Mouse (Mus musculus) kidney, embryonic 16.5 days (tissue): ENCODE data around the gene Thtpa. TPM values are rescaled to one million over a fixed set of nuclear protein-coding genes. Genes with fewer than 3 reads are reported as not detected.

Source experiments
- ATAC-seq: fragments of 200-750 bp; cut with Nextera tagmentation; 2 replicates; pipeline ENCODE4 v1.8.0; 2017; ENCODE audit warnings: moderate TSS enrichment; ENCODE audit not compliant: low FRiP score, low TSS enrichment
- H3K27ac ChIP-seq: fragments of 300-500 bp; sonication (generic); 2 replicates; pipeline ENCODE4 v1.5.1; 2014; ENCODE audit warnings: low read length
- H3K27me3 ChIP-seq: fragments of 300-500 bp; sonication (generic); 2 replicates; pipeline ENCODE4 v1.6.1; 2014; ENCODE audit warnings: low read length, control low read depth, mixed read lengths; ENCODE audit not compliant: insufficient read depth
- H3K36me3 ChIP-seq: fragments of 300-500 bp; sonication (generic); 2 replicates; pipeline ENCODE4 v1.6.1; 2014; ENCODE audit warnings: low read length, control low read depth, mixed read lengths; ENCODE audit not compliant: insufficient read depth
- H3K4me1 ChIP-seq: fragments of 300-500 bp; sonication (generic); 2 replicates; pipeline ENCODE4 v1.6.1; 2014; ENCODE audit warnings: low read length, control low read depth, mixed read lengths; ENCODE audit not compliant: insufficient read depth
- H3K4me2 ChIP-seq: fragments of 300-500 bp; sonication (generic); replicated peaks from 2 replicates; pipeline ENCODE4 v1.6.1; 2014; ENCODE audit warnings: low read depth, low read length
- H3K4me3 ChIP-seq: fragments of 300-500 bp; sonication (generic); 2 replicates; pipeline ENCODE4 v1.5.1; 2014; ENCODE audit warnings: mild to moderate bottlenecking, low read length
- H3K9ac ChIP-seq: fragments of 300-500 bp; sonication (generic); replicated peaks from 2 replicates; pipeline ENCODE4 v1.6.1; 2014; ENCODE audit warnings: low read length
- H3K9me3 ChIP-seq: fragments of 300-500 bp; sonication (generic); 2 replicates; pipeline ENCODE4 v1.6.1; 2016; ENCODE audit warnings: low read length, control low read depth
- WGBS: fragments of 180-500 bp; shearing (Covaris S2); extraction: QIAGEN DNeasy Blood & Tissue Kit; methylation state at CpG from one replicate; pipeline ENCODE4 v1.1.7; 2014; 5-methylcytosine and 5-hydroxymethylcytosine counted together
- polyA plus RNA-seq: library from polyadenylated mRNA; unstranded; fragments of >200 nt; fragmentation: Nextera tagmentation; extraction: Ambion mirVana; gene quantifications from 2 replicates; pipeline ENCODE4 v1.2.1, GENCODE M21; 2015

Gene Thtpa
- polyA plus RNA-seq, 1 experiment from 2014 or later: 28.9 TPM

DNA sequence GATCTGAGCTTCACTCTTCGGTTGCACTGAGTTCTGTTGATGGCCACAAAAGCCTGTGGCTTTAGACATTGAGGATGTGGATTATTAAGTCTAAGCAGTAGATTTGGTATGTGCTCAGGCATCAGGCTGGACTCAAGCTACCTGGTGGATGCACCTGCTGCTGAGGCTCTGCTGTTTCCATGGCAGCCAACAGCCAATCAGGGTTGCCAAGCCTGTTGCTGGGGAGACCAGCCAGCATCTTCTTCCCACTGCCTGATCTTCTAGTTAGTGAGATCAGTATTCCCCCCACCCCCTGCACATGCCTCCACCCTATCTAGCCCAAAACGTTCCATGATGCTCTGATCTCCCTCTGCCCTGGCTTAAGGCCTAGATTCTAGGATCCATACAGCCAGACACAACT is 17.1 kb downstream of the Thtpa start:
- H3K4me1 ChIP-seq: peaks cover 28% of the 10 kb centered on the region
- no peak overlapping the region for H3K9ac ChIP-seq
- H3K4me2 ChIP-seq: no peak overlapping the region
- ATAC-seq: no peak
- no peaks in the 10 kb centered on the region for H3K36me3 ChIP-seq
- H3K27me3 ChIP-seq: peaks cover 58% of the 10 kb centered on the region
- no peaks in the 10 kb centered on the region for H3K9me3 ChIP-seq
- no peak overlapping the region for H3K4me3 ChIP-seq
- 75% methylated on average over 2 of the region's 2 CpGs for WGBS
- no peak overlapping the region for H3K27ac ChIP-seq

DNA sequence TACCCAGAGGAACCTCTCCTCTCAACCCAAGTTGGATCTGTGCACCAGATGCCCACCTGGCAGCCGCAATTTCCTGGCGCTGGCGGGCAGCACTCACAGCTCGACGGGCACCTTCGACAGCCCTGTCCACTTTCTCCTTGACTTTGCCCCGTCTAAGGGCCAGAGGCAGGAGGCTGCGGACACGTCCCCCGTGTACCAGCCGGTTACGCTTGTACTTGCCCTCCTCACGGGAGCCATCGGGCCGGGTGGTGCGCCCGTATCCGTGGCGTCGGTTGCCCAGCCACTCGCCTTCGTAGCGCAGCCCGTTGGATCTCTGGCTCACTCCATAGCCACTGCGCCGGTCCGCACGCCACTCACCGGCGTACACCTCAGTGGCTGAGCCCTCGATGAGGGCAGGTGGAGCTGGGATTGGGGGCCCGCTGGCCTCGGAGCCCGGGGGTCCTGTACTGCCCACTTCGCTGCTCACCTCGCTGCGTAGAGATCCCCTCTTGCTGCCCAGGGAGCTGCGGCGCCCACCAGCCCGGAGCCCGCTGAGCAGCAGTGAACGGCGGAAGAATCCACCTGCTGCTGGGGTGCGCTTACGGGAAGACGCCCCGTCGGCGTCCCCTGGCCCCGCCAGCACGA is 18.9 kb downstream of the Thtpa start:
- no peak for ATAC-seq
- H3K9me3 ChIP-seq: no peaks in the 10 kb centered on the region
- no peak overlapping the region for H3K9ac ChIP-seq
- WGBS: 74% methylated on average over 49 of the region's 51 CpGs
- H3K4me1 ChIP-seq: peaks cover 28% of the 10 kb centered on the region
- H3K36me3 ChIP-seq: no peaks in the 10 kb centered on the region
- no peak overlapping the region for H3K27ac ChIP-seq
- no peak overlapping the region; the same call in 1 of the 2 replicates for H3K4me2 ChIP-seq
- peaks cover 53% of the 10 kb centered on the region for H3K27me3 ChIP-seq
- H3K4me3 ChIP-seq: no peak overlapping the region

DNA sequence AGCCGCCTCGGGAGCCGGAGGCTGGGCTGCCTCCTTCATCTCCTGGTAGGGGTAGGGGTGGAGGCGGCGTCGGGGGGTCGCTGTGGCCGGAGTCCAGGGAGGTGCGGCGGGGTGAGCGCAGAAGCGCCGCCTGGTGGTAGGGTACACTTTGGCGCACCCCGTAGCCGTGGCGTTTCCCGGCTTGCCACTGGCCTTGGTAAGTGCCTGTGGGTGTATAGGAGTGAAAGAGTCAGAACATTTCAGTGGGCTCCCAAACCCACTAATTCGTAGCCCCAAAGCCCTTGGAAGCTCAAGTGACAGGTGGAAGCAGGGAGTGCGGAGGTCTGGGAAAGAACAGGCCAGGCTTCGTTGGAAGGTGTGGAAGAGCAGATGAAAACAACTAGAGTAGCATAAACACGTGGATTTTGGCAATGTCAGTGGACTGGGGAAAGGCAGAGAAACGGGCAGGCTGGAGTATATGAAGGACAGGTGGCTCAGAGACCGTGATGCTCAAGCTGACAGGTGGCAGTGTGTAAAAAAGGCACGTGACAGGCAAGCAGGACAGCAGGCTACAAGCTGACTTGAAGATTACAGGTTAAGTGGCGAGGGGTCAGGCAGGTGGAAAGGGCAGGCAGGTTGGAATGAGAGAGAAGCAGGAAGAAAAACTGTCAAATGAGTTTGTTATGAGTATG is 19.5 kb downstream of the Thtpa start:
- Histone ChIP-seq H3K9me3 (no peaks in the 10 kb centered on the region), H3K4me1 (peaks cover 25% of the 10 kb centered on the region), H3K27ac (no peak overlapping the region), H3K4me2 (peak overlapping the region; percentile 100), H3K27me3 (peaks cover 53% of the 10 kb centered on the region), H3K9ac (peak overlapping the region; percentile 67; the same call in 1 of the 2 replicates), H3K36me3 (no peaks in the 10 kb centered on the region), H3K4me3 (peak overlapping the region; percentile 62)
- ATAC-seq: no peak
- 12% methylated on average over 26 of the region's 26 CpGs for WGBS

DNA sequence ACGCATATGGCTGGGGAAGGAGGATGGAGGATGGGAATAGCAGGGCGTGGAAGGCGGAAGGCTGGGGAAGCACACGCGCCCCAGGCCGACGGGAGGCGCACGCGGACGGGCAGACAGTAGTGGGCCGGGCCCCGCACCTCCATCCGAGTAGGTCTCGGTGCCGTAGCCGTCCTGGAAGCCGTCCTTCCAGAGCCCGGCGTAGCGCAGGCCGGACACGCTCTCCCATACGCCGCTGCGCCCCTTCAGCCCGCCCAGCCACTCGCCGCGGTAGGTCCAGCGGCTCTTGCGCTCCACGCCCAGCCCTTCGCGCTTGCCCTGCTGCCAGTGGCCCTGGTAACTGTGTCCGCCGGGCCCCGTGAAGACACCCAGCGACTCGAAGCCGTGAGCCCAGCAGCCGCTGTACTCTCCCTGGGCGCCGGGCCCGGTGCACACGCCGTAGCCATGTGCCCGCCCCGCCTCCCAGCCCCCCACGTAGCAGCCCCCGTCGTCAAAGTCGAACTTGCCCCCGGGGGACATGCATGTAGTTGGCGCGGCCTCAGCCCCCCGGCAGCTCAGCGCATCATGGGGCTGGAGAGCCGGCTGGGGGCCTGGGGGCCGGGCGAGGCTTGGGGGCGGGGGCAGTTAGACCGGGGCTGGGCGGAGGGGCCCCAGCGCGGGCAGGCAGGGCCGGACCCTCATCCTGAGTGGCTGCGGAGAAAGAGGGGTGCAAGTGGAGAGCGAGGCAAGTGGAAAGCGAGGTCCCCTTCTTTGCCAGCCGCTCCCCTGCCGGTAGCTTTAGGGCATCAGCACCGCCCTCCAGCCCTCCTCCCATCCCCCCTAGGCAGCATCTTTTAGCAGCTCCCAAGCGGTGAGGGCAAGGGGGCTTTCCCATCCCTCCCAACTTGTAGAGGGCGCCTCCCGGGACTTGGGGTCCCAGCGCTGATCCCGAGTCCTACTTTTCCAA is 20.4 kb downstream of the Thtpa start:
- H3K4me3 ChIP-seq: peak overlapping the region; percentile 62
- H3K27me3 ChIP-seq: peaks cover 45% of the 10 kb centered on the region
- WGBS: under 1% methylated on average over 65 of the region's 78 CpGs
- H3K36me3 ChIP-seq: no peaks in the 10 kb centered on the region
- peak overlapping the region; percentile 67 for H3K9ac ChIP-seq
- ATAC-seq: peak; percentile 75
- H3K4me2 ChIP-seq: peak overlapping the region; percentile 100
- no peak overlapping the region for H3K27ac ChIP-seq
- peaks cover 20% of the 10 kb centered on the region for H3K4me1 ChIP-seq
- H3K9me3 ChIP-seq: no peaks in the 10 kb centered on the region

DNA sequence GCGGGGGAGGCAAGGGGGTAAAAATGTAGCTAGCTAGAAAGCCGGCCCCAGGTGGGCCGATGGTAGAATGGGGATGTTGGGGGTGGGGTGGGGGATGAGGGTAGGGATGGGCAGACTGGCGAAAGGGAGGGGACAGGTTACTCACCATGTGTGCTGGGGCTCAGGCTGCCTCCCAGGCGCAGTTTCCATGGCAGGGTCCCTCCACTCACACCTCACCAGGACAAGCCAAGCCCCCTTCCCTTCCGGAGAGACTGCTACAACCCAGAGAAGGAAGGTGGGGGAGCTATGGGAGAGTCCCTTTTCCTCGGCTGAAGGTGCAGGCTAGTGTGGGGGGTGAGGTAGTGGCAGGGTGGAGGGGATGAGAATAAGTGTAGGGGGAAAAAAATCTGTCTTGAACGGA is 21.3 kb downstream of the Thtpa start:
- H3K4me1 ChIP-seq: peaks cover 20% of the 10 kb centered on the region
- H3K27me3 ChIP-seq: peaks cover 40% of the 10 kb centered on the region
- no peaks in the 10 kb centered on the region for H3K9me3 ChIP-seq
- ATAC-seq: no peak
- peak overlapping the region; percentile 62 for H3K4me3 ChIP-seq
- no peak overlapping the region for H3K27ac ChIP-seq
- no peaks in the 10 kb centered on the region for H3K36me3 ChIP-seq
- peak overlapping the region; percentile 100 for H3K4me2 ChIP-seq
- WGBS: under 1% methylated on average over 8 of the region's 8 CpGs
- H3K9ac ChIP-seq: no peak overlapping the region

DNA sequence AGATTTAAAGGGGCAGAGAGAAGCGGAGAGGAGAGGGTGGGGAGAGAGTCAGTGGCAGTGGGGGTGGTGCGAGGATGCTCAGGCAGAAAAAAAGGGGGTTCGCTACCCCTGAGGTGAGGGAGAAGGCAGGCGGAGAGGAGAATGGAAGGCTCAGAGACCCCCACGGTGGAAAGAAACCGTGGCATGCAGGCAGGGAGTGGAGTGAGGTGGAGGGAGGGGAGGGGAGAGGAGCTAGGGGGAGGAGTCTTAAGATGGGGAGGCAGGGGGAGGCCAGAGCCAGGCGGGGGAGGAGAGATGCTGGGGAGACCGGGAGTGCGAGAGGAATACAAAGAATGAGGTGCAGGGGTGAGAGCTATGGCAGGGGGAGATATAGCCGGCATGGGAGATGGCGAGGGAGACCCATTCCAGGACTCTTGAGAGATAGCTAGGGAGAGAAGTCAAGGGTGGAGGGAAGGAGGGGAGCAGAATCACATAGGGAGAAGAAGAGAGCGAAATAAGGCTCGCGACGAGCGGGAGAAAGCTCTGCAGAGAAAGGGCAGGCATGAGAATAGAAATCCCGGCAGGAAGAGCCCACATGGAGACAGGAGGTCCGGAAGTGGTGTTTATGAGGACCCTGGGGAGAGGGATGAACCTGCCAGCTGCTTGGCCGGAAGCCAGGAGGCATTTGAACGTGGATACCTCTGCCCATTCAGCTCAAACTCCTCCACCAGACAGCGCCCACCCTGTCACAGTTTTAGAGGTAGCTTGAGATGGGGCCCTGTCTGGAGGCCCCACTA is 22.0 kb downstream of the Thtpa start, which contains the start of gene Jph4:
Jph4 (minus strand) TSS at position 511 of the 776 bp plus-strand sequence.
- peaks cover 38% of the 10 kb centered on the region for H3K27me3 ChIP-seq
- no peak within 1 kb of the TSS for H3K27ac ChIP-seq
- 4% methylated on average over 21 of the region's 21 CpGs for WGBS
- H3K4me3 ChIP-seq: peak within 1 kb of the TSS; percentile 62
- H3K36me3 ChIP-seq: no peaks in the 10 kb centered on the region
- no peak within 1 kb of the TSS for H3K9ac ChIP-seq
- no peaks in the 10 kb centered on the region for H3K9me3 ChIP-seq
- peaks cover 20% of the 10 kb centered on the region for H3K4me1 ChIP-seq
- peak; percentile 10; the same call in 1 of the 2 replicates for ATAC-seq
- H3K4me2 ChIP-seq: peak within 1 kb of the TSS; percentile 100

DNA sequence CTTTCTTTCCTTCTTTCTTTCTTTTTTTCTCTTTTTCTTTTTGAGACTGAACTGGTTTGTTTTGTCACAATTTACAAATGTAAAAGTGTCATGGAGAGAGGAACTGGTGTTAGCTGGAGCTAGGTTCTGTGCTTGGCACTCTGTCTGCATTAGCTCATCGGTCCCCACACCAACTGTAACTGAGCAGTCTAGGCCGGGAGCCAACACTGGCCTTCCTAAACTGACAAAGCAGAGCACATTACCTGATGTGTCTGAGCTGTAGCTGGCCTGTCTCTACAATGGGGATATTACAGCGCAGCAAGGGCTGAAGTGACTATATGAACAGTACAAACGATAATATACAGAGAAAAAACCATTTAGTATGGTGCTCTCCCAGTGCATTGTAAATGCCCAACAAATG is 24.3 kb downstream of the Thtpa start:
- Histone ChIP-seq H3K9me3 (no peaks in the 10 kb centered on the region), H3K4me2 (no peak overlapping the region)

DNA sequence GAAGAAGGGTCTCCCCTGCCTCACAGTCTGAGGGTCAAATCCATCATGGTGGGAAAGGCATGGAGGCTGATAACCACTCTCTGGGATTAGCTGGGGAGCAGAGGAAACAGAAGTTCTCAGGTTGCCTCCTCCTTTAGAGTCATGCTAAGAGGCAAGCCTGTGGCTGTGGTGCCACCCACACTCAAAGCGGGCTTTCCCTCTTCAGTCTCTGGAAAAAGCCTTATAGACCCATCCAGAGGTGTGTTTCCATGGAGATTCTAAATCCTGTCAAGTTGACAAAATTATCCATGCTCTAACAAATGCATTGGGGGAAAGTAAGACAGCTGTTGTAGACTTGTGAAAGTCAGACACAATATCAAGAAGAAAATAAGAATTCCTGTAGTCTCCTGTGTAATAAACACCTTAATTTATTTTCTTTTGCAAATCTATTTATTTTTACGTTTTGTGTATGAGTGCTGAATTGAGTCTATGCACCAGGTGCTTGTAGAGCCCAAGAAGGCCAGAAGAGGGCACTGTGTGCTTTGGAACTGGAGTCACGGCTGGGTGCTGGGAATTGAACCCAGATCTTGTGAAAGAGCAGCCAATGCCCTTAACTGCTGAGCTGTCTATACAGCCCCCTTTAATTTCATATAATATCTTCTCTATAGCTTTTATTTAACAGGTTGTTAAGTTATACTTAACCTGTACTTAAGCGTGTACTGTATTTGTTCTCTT is 25.0 kb downstream of the Thtpa start:
- ATAC-seq: no peak
- Histone ChIP-seq H3K9me3 (no peaks in the 10 kb centered on the region), H3K4me2 (no peak overlapping the region), H3K4me1 (peaks cover 20% of the 10 kb centered on the region), H3K9ac (no peak overlapping the region), H3K36me3 (no peaks in the 10 kb centered on the region), H3K27me3 (peaks cover 14% of the 10 kb centered on the region), H3K4me3 (no peak overlapping the region), H3K27ac (no peak overlapping the region)
- WGBS: 77% methylated on average over 4 of the region's 4 CpGs

More for the DNA sequence above, 24.3 kb downstream of the Thtpa start:
- Histone ChIP-seq H3K36me3 (no peaks in the 10 kb centered on the region), H3K4me3 (no peak overlapping the region), H3K27ac (no peak overlapping the region), H3K27me3 (peaks cover 21% of the 10 kb centered on the region), H3K4me1 (peaks cover 26% of the 10 kb centered on the region), H3K9ac (no peak overlapping the region)
- no peak for ATAC-seq
- WGBS: 79% methylated on average over 4 of the region's 4 CpGs

DNA sequence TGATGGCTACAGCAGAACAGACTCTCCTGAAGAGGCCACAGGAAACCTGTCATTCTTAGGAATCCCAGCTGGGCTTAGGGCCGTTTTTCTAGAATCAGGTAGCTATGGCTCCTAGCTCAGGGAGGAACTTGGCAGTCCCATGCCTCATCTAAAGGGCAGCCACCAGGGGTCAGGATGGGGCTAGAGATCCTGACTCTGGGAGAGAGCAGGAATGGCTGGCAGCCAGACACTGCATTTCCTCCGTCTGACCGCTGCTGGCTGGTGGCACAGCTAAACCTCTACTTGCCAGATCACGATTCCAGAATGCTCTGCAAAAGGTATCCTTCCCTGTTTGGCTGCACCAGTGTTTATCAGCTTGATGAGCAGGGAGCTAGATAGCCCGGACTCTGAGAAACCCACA is 27.4 kb downstream of the Thtpa start:
- H3K9ac ChIP-seq: no peak overlapping the region
- WGBS: 6% methylated on average over 5 of the region's 5 CpGs

More for the DNA sequence above, 27.4 kb downstream of the Thtpa start:
- H3K9me3 ChIP-seq: no peaks in the 10 kb centered on the region
- H3K4me3 ChIP-seq: peak overlapping the region; percentile 5; the same call in 1 of the 2 replicates
- H3K36me3 ChIP-seq: no peaks in the 10 kb centered on the region
- no peak overlapping the region for H3K27ac ChIP-seq
- peak overlapping the region; percentile 28 for H3K4me2 ChIP-seq
- peaks cover 6% of the 10 kb centered on the region for H3K4me1 ChIP-seq
- ATAC-seq: peak; percentile 92
- H3K27me3 ChIP-seq: no peaks in the 10 kb centered on the region
